Mouse (Mus musculus): ENCODE results near the gene Naa40. TPM values are rescaled to one million over a fixed set of nuclear protein-coding genes. Genes with fewer than 3 reads are reported as not detected.

Naa40 gene
- total RNA-seq, 2 experiments from 2014 or later, result 7.8 to 11.3 TPM

DNA sequence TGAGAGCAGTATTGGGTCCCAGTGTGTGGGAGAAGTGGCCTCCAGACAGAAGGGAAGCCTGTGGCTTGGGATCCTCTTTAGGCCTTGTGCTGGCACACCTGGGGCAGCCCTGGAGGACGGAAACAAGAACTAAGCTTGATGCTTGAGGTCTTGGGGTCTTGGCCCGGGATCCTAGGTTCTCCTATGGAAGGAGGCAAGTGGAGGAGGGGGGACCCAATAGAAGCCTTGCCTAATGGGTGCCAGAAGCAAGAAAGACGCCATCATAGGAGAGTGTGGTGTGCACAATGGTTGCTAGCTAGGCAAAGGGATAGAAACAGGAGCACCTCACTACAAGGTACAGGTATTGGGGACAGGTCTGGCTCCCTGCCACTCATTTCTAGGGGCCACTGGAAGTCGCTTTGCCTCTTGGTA, 25.4 kb upstream of the Naa40 start:
- intact Hi-C loops (cut with DNase I), result no loop called here

DNA sequence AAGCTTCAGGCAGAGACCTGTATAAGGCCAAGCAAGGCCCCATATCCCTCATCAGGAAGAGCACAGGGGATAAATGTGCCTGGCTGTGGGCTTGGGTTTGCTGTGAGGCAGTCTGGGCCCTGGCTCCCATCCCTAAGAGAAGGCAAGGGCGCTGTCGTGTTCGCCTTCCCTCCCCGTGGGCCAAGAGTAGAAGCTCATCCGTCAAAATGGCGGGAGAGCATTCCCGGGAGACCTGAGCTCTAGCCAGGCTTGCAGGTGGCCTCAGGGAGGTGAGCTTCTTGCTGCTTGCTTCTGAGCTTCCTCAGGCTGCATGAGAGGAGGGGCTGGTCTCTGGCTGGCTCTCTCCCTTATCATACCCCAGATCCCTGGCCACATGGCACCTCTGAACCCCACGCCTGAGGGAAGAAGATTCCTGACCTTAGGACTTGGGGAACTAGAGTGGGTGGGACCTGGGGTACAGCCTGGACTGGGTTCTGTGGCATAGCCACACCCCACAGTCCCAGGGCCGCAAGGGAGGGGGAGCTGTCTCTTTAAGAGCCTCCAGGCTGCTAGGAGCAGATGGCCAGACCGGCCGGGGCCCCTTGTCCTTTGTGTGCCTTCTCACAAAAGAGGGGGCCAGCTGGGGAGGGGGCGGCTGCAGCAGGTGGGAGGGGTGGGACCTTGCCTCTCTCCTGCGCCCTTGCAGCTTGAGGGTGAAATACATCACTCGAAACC, 24.7 kb upstream of the Naa40 start:
- intact Hi-C loops (cut with DNase I), result no loop called here

More for the DNA sequence above, 25.4 kb upstream of the Naa40 start:
- no peak for DNase-seq

DNA sequence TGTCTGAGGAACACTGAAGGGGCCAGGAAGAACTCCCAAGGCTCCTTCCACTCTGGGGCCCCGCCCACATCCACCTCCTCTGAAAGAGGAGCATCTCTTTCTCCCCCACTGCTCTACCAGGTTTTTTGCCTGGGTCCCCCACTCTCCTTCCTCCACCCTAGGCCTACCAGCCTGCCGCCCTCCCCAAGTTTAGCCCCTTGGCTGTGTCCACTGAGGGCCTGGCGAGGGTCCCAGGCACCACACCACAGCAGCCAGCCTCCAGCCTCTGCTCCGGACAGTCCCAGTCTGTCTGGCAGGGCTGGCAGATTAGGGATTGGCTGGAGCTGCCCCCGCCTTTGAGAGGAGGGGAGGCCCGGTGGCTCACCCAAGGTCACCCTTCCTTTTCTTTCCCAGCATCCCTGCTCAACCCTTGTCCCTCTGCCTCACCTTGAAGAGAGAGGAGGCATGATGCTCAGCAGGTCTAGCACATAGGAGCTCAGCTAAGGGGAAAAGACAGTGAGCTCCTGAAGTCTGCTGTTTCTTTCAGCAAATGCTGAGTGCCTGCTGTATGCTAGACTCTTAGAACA, 23.9 kb upstream of the Naa40 start:
- intact Hi-C loops (cut with DNase I), result loop anchor here (5.0 kb wide), 1 partner anchor 82 kb away; no protein-coding TSS in a partner anchor
- DNase-seq, result peak in 1 of 2 experiments; percentile 39

More for the DNA sequence above, 24.7 kb upstream of the Naa40 start:
- DNase-seq, result no peak

DNA sequence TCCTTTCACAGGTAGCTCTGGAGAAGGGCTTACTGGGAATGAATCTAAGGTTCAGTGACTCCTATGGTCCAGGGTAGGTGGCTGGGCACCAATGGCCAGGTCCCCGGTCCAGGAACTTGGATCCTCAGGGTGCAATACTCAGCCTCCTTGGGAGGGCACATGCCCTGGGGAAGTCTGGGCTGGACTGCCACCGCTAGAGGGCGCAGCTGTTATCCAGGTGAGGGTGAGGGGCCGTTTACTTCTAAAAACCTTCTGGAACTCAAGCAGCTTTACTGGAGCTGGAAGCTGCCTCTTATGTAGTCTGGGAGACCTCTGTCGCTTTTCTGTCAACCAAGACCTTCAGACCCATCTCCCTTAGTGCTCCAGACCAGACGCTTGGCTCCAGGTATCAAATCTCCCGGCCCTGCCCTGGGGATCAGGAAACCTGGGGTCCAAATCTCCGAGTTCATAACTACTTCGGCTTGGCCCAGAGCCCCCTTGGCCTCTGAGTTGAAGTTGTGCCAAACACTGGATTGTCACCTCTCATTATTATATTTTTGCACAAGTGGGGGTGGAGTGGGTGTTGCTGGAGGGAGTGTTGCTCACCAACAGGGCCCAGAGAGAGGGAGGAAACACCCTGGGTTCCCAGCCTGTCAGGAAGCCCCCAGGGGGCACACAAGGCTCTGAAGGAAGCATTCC, 23.2 kb upstream of the Naa40 start:
- intact Hi-C loops (cut with DNase I), result loop anchor here (5.0 kb wide), 1 partner anchor 83 kb away; no protein-coding TSS in a partner anchor
- DNase-seq, result peak; percentile 69 to 76

DNA sequence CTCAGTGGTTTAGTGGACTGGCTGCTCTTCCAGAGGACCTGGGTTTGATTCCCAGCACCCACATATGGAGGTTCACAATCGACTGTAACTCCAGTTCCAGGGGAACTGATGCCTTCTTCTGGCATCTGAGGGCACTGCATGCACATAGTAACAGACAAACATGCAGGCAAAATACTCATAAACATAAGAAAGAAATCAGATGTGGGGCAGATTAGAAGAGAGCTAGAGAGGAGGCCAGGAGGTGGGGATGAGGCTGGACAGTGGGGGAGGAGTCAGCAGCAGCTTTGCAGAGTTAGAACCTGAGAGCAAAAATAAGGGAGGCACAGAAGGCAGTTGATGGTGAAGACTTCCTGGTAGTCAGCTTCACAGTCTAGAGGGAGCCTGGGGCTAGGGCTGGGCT, 21.6 kb upstream of the Naa40 start:
- intact Hi-C loops (cut with DNase I), result loop anchor here (2.0 to 5.0 kb wide), 2 partner anchors 85 to 158 kb away; no protein-coding TSS in a partner anchor
- DNase-seq, result no peak

DNA sequence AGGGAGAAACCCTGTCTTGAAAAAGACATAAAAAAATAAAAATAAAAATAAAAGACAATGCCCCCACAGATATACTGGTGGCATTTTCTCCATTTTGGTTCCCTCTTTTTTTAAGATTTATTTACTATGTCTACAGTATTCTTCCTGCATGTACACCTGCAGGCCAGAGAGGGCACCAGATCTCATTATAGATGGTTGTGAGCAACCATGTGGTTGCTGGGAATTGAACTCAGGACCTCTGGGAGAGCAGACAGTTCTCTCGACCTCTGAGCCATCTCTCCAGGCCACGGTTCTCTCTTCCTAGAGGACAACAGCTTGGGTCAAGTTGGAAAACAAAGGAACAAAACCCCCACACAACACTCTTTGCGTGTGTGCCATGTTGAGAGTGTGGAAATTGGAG, 21.0 kb upstream of the Naa40 start:
- intact Hi-C loops (cut with DNase I), result loop anchor here (2.0 to 5.0 kb wide), 2 partner anchors 85 to 159 kb away; no protein-coding TSS in a partner anchor
- DNase-seq, result no peak

DNA sequence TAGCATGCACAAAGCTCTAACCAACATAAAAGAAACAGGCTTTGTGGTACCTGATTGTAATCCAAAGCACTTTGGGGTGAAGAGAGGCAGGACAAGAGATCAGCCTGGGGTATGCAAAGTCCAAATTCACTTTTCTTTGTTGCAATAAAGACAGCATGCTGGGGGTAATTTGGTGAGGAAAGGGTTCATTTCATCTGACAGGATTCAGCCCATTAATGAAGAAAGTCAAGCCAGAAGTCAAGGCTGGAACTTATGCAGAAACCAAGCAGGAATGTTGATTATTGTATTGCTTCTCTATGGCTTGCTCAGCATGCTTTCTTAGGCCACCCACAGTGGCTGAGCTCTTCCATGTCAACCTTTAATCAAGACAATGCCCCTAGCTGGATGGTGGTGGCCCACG, 20.5 kb upstream of the Naa40 start:
- intact Hi-C loops (cut with DNase I), result loop anchor here (5.0 kb wide), 1 partner anchor 86 kb away; no protein-coding TSS in a partner anchor
- no peak for DNase-seq

DNA sequence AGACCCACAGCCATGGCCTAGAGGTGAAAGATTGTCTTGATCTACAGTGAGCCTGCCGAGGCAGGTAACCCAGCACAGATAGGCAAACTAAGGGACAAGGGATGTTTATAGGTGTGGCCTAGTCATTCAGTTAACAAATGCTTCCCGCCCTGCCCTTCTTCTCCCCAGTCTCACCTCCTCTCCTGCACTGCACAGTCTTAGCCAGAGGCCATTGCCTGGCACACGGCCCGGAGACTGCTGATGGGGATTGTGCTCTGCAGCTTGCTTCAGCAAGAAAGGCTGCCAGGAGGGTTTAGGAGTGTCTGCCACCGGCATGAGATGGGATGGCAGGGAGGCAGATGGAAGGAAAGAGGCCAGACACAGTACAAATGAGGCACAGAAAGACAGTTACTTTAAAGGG, 16.9 kb upstream of the Naa40 start:
- DNase-seq, result no peak
- intact Hi-C loops (cut with DNase I), result no loop called here

DNA sequence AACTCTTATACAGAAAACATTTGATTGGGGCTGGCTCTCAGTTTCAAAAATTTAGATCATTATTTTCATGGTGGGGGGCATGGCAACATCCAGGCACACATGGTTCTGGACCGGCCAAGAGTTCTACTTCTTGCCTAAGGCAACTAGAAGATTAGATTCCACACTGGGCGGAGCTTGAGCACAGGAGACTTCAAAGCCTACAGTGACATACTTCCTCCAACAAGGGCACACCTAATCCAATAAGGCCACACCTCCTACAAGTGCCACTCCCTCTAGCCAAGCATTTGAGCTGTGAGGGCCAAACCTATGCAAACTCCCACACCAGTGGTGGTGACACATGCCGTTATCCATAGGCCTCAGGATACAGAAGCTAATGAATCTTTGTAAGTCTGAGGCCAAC, 5.0 kb upstream of the Naa40 start:
- intact Hi-C loops (cut with DNase I), result no loop called here
- DNase-seq, result no peak

DNA sequence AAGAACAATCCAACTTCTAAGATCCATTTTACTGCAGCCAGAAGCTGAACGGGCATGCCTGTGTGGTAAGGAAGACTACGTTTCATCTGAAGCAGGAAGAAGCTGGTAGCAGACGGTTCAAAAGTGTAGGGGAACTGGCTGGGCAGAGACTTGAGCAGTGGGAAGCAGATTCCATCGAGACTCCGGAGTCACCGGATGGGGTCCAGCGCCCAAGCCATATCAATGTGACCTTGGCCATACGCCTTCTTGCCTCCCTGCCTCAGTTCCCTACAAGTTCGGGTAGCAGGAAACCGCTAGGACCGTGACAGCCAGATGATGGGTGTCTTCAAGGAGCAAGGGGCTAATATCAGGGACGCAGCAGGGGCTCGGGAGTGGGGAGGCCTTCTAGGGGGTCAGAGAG, 692 bp downstream of the Naa40 start:
- DNase-seq, result peak in 1 of 2 experiments; percentile 19
- intact Hi-C loops (cut with DNase I), result no loop called here

DNA sequence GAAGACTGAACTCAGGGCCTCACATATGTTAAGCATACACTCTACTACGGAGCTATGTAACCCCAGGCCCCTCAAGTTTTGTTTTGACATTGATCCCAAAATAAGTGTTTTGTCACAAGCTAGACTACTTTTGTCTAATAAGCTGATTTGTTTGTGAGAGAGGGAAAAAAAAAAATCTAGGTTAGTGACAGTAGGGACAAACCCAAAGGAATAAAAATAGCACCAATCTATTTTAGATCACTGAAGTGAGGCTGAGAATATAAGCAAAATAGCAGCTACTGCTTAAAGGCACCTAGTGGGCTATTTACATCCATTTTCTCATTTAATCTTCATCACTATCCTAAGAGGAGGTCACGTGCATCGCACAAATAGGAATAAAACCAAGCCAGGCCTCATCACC, 1.4 kb downstream of the Naa40 start:
- intact Hi-C loops (cut with DNase I), result loop anchor here (10.0 kb wide), 1 partner anchor 175 kb away; the partner anchor contains the start of gene 2700081O15Rik

DNA sequence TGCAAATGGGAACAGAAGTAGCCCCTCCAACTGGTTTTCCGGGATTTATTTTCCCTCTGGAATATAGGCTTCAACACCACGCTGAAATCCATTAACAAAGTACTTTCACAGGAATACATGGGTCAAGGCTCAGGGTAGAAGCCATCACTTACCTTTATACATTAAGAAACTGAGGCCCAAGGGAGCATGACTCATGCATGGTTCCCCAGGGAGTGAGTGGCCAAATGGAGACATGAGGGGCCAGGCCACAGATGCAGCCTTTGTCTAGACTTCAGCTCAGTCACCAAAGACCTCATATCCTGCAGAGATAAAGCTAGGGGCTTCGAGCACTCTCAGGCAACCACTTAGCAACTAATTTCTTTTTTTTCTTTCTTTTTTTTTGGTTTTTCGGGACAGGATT, 4.2 kb downstream of the Naa40 start:
- no peak for DNase-seq
- intact Hi-C loops (cut with DNase I), result loop anchor here (10.0 kb wide), 1 partner anchor 178 kb away; the partner anchor contains the start of gene 2700081O15Rik

More for the DNA sequence above, 1.4 kb downstream of the Naa40 start:
- no peak for DNase-seq

DNA sequence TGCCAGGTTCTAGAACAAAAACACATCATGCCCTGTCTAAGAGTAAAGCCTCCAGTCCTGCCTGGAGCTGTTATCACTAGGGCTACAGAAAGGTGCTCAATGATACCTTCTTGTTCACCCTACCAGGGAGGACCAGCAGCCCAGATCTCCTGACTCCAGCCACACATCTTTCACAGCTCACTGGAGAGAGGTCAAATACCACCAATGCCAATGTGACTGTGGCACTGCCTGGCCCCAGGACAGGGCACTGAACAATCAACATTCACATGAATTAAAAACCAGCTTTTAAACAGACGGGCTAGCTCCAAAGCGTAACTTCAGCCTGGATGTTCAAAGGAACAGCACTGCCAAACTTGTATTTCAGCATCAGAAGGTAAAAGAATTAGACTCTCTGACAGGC, 5.0 kb downstream of the Naa40 start:
- intact Hi-C loops (cut with DNase I), result loop anchor here (10.0 kb wide), 1 partner anchor 179 kb away; the partner anchor contains the start of gene 2700081O15Rik
- DNase-seq, result no peak

DNA sequence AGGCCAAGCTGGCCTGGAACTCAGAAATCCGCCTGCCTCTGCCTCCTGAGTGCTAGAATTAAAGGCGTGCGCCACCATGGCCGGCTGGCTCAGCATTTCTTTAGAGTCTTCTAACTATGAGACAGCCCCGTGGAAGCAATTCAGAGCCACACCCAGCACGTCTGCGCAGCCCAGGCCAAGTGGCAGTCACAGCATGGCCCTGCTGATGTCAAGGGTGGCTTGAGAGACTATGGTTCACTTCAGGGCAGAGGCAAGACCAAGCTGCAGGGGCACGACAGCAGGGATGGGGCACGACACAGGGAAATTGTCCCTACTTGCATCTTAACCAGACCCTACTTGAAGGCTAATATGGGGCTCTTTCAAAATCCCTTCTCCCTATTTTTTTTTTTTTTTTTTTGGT, 5.5 kb downstream of the Naa40 start:
- intact Hi-C loops (cut with DNase I), result loop anchor here (10.0 kb wide), 1 partner anchor 179 kb away; the partner anchor contains the start of gene 2700081O15Rik
- no peak for DNase-seq

DNA sequence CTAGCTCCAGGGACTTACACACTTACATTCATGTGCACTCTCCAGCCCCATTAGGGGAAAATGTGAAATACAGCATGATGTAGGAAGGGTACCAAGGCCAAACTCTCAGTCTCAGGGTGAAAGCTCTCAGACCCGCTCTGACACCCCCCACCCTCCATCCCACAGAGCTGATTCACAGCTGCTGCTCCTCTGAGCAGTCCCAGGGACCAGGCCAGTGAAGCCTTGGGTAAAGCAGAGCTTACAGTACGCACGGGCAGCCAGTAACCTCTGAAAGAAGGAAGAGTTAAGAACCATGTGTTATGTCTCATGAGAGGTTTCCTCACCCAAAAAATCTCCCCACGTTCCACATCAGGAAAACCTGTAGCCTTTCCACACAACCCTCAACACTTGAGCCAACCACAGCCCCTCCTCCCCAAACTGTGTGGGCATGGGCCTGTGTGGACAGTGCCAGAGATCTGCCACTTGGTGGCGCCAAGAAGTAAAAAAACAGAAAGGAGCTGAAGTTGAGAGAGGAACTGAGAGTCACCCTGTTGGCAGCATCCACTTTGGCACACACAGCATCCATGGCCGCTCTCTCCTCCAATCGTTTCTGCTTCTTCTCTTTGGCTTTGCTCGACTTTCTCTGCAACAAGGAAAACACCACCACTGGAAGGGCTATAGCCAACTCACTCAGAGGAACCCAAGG, 6.3 kb downstream of the Naa40 start:
- intact Hi-C loops (cut with DNase I), result loop anchor here (10.0 kb wide), 1 partner anchor 180 kb away; the partner anchor contains the start of gene 2700081O15Rik
- peak; percentile 63 to 71 for DNase-seq

DNA sequence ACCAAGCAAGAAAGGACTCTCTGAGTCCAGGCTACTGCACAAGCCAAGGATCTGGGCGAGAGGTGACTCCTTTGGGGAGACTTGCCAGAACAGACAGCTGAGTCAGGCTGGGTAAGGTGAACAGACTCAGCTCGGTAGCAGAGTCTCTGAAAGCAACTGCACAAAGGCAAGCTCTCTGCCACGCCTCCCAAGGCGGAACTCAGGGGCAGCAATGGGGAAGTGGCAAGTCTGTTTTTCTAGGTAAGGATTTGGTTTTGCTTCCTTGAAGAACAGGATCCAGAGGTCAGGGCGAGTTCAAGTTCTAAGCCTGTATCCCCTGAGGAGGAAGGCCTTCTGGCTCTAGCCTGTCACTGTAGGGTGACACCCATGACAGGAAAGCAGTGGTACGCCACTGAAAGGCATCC, 14.5 kb downstream of the Naa40 start:
- intact Hi-C loops (cut with DNase I), result no loop called here
- DNase-seq, result no peak

DNA sequence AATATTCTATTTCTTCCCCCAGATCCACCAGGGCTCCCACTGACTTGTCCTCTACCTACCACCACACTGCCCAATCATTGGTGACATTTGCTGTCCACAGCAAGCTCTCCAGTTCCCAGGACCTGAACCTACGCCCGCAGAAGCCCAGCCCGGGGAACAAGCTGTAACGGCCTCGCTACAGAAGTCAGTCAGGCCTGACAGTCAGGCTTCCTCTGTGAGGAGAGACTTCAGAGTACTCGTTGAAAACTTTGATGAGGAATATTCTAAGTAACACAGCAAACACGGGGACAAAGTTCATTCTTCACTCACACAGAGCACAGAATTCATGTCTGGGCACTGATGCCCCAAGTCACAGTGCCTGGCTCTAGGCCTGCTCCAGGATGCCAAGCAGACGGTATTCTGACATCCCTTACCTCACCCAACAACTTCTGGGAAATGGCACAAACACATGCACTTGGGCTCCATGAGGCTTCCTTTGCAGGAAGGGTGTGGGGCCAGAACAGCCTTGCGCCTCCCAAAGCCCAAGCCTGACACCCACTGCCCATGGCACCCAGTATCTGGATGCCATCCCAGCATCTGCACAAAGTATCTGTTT, 15.8 kb downstream of the Naa40 start:
- intact Hi-C loops (cut with DNase I), result no loop called here
- no peak for DNase-seq

DNA sequence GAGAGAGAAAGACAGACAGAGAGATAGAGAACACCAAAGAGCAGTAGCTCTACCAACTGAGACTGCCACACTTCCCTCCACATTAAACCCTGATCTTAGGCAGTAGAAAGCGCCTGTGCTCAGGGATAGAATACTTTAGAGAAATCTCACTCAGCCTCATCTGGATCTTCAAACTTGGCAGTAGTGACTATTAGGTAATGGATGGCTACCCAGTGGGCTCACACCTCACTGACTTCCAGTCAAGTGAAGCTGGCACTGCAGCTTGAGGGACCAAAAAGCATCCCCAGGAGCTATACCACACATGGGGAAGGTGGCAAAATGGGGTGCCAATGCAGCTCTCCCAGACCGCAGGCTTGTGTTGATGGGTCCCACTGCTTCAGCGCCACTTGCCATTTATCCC, 16.7 kb downstream of the Naa40 start:
- intact Hi-C loops (cut with DNase I), result no loop called here
- DNase-seq, result no peak

DNA sequence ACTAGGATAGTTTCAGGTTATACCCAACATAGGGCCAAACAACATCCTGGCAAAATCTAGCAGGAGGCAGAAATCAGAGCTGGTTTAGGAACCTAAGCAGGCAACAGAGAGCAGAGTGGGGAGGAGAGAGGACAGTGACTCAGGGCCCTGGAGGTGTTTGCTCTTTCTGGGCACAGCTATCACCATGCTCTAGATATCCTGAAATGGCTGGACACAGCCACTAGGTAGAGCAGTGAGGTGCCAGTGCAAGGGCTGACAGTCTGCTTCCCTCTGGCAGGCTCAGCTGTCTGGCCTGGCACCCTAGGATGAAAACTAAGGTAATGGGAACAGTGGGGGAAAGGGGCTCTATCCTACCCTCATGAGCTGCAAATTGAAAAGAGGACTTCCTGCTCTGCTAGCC, 17.5 kb downstream of the Naa40 start:
- DNase-seq, result no peak
- intact Hi-C loops (cut with DNase I), result no loop called here

DNA sequence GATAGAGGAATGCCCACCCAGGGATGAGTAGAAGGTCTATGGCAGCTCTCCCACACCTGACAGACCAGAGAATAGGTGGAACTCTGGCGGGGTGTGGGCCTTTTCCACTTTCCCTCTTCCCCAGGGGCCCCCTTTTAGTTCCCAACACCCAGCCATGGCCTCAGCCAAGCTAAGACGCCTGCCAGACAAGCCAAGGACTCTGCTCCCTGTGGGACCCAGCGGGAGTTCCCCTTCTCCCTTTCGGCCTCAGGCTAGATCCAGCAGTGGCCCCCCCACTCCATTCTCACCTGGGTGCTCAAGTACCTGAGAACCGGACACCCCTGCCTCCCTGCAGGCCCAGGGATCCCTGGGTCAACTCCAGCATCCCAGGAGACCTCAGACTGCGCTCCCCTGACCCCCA, 18.8 kb downstream of the Naa40 start:
- DNase-seq, result no peak
- intact Hi-C loops (cut with DNase I), result no loop called here

Data from gastrocnemius, postnatal 36 days (tissue).